Mouse (Mus musculus) kidney, embryonic 16.5 days (tissue): ENCODE data around the gene Armc5. TPM values are rescaled to one million over a fixed set of nuclear protein-coding genes. Genes with fewer than 3 reads are reported as not detected.

Experiments
- ATAC-seq: fragments of 200-750 bp; cut with Nextera tagmentation; 2 replicates; pipeline ENCODE4 v1.8.0; 2017; ENCODE audit warnings: moderate TSS enrichment; ENCODE audit not compliant: low FRiP score, low TSS enrichment
- H3K27ac ChIP-seq: fragments of 300-500 bp; sonication (generic); 2 replicates; pipeline ENCODE4 v1.5.1; 2014; ENCODE audit warnings: low read length
- H3K27me3 ChIP-seq: fragments of 300-500 bp; sonication (generic); 2 replicates; pipeline ENCODE4 v1.6.1; 2014; ENCODE audit warnings: low read length, control low read depth, mixed read lengths; ENCODE audit not compliant: insufficient read depth
- H3K36me3 ChIP-seq: fragments of 300-500 bp; sonication (generic); 2 replicates; pipeline ENCODE4 v1.6.1; 2014; ENCODE audit warnings: low read length, control low read depth, mixed read lengths; ENCODE audit not compliant: insufficient read depth
- H3K4me1 ChIP-seq: fragments of 300-500 bp; sonication (generic); 2 replicates; pipeline ENCODE4 v1.6.1; 2014; ENCODE audit warnings: low read length, control low read depth, mixed read lengths; ENCODE audit not compliant: insufficient read depth
- H3K4me2 ChIP-seq: fragments of 300-500 bp; sonication (generic); replicated peaks from 2 replicates; pipeline ENCODE4 v1.6.1; 2014; ENCODE audit warnings: low read depth, low read length
- H3K4me3 ChIP-seq: fragments of 300-500 bp; sonication (generic); 2 replicates; pipeline ENCODE4 v1.5.1; 2014; ENCODE audit warnings: mild to moderate bottlenecking, low read length
- H3K9ac ChIP-seq: fragments of 300-500 bp; sonication (generic); replicated peaks from 2 replicates; pipeline ENCODE4 v1.6.1; 2014; ENCODE audit warnings: low read length
- H3K9me3 ChIP-seq: fragments of 300-500 bp; sonication (generic); 2 replicates; pipeline ENCODE4 v1.6.1; 2016; ENCODE audit warnings: low read length, control low read depth
- WGBS: fragments of 180-500 bp; shearing (Covaris S2); extraction: QIAGEN DNeasy Blood & Tissue Kit; methylation state at CpG from one replicate; pipeline ENCODE4 v1.1.7; 2014; 5-methylcytosine and 5-hydroxymethylcytosine counted together
- polyA plus RNA-seq: library from polyadenylated mRNA; unstranded; fragments of >200 nt; fragmentation: Nextera tagmentation; extraction: Ambion mirVana; gene quantifications from 2 replicates; pipeline ENCODE4 v1.2.1, GENCODE M21; 2015

Armc5 gene
- polyA plus RNA-seq, 1 experiment from 2014 or later, result 21.7 TPM

- Histone ChIP-seq H3K27ac (no peak overlapping the region), H3K4me2 (no peak overlapping the region), H3K9me3 (no peaks in the 10 kb centered on the region), H3K36me3 (no peaks in the 10 kb centered on the region; the same call in 1 of the 2 replicates), H3K4me1 (peaks cover 13% of the 10 kb centered on the region), H3K4me3 (no peak overlapping the region), H3K27me3 (no peaks in the 10 kb centered on the region), H3K9ac (no peak overlapping the region)
- WGBS, result 91% methylated on average over 5 of the region's 5 CpGs
- ATAC-seq, result no peak
Measured at GRCm38 (mm10) chr7:128255757-128256156, 18.6 kb downstream of the Armc5 start.

- H3K4me1 ChIP-seq, result peaks cover 10% of the 10 kb centered on the region
- H3K27me3 ChIP-seq, result no peaks in the 10 kb centered on the region
- no peaks in the 10 kb centered on the region for H3K9me3 ChIP-seq
- H3K4me2 ChIP-seq, result no peak overlapping the region
- 43% methylated on average over 5 of the region's 5 CpGs for WGBS
- no peak overlapping the region for H3K9ac ChIP-seq
- H3K36me3 ChIP-seq, result no peaks in the 10 kb centered on the region; the same call in 1 of the 2 replicates
- ATAC-seq, result no peak
- no peak overlapping the region for H3K4me3 ChIP-seq
- no peak overlapping the region for H3K27ac ChIP-seq
Measured at GRCm38 (mm10) chr7:128256783-128257334, 19.7 kb downstream of the Armc5 start.

GRCm38 (mm10) chr7:128265411-128265810, 28.3 kb downstream of the Armc5 start, which contains the start of gene Slc5a2:
Gene Slc5a2, plus strand, starts transcription at chr7:128265657.
- H3K27me3 ChIP-seq, result no peaks in the 10 kb centered on the region
- H3K4me2 ChIP-seq, result no peak within 1 kb of the TSS
- H3K9ac ChIP-seq, result 0 out of 2 replicates have a peak within 1 kb of the TSS, but pooled peaks have one; percentile 5
- no peaks in the 10 kb centered on the region for H3K4me1 ChIP-seq
- no peak for ATAC-seq
- no peak within 1 kb of the TSS for H3K4me3 ChIP-seq
- no peak within 1 kb of the TSS for H3K27ac ChIP-seq
- no peaks in the 10 kb centered on the region for H3K9me3 ChIP-seq
- no peaks in the 10 kb centered on the region for H3K36me3 ChIP-seq
- 70% methylated on average over 6 of the region's 6 CpGs for WGBS

GRCm38 (mm10) chr7:128266056-128266455, 28.9 kb downstream of the Armc5 start:
- Histone ChIP-seq H3K27ac (no peak overlapping the region), H3K4me2 (no peak overlapping the region), H3K36me3 (no peaks in the 10 kb centered on the region), H3K27me3 (no peaks in the 10 kb centered on the region), H3K9ac (no peak overlapping the region), H3K4me1 (no peaks in the 10 kb centered on the region), H3K9me3 (no peaks in the 10 kb centered on the region), H3K4me3 (no peak overlapping the region)
- WGBS, result 80% methylated on average over 5 of the region's 5 CpGs
- ATAC-seq, result no peak

- Histone ChIP-seq H3K9me3 (no peaks in the 10 kb centered on the region), H3K27ac (no peak overlapping the region), H3K4me3 (no peak overlapping the region), H3K36me3 (peaks cover 12% of the 10 kb centered on the region), H3K4me2 (no peak overlapping the region), H3K27me3 (no peaks in the 10 kb centered on the region), H3K4me1 (no peaks in the 10 kb centered on the region), H3K9ac (no peak overlapping the region)
- no peak for ATAC-seq
- 69% methylated on average over 13 of the region's 13 CpGs for WGBS
Measured at GRCm38 (mm10) chr7:128267391-128267790, 30.2 kb downstream of the Armc5 start.

- Histone ChIP-seq H3K4me2 (no peak overlapping the region), H3K9me3 (no peaks in the 10 kb centered on the region), H3K4me1 (no peaks in the 10 kb centered on the region), H3K27me3 (no peaks in the 10 kb centered on the region), H3K27ac (no peak overlapping the region), H3K36me3 (peaks cover 13% of the 10 kb centered on the region), H3K4me3 (no peak overlapping the region), H3K9ac (no peak overlapping the region)
- 34% methylated on average over 7 of the region's 7 CpGs for WGBS
- ATAC-seq, result no peak
Measured at GRCm38 (mm10) chr7:128267813-128268212, 30.7 kb downstream of the Armc5 start.

GRCm38 (mm10) chr7:128270431-128270850, 33.3 kb downstream of the Armc5 start:
- Histone ChIP-seq H3K27ac (no peak overlapping the region), H3K9me3 (no peaks in the 10 kb centered on the region), H3K4me3 (no peak overlapping the region), H3K36me3 (peaks cover 37% of the 10 kb centered on the region), H3K4me1 (no peaks in the 10 kb centered on the region), H3K9ac (no peak overlapping the region), H3K27me3 (no peaks in the 10 kb centered on the region), H3K4me2 (no peak overlapping the region)
- no peak for ATAC-seq
- WGBS, result 55% methylated on average over 13 of the region's 13 CpGs

GRCm38 (mm10) chr7:128271496-128271895, 34.4 kb downstream of the Armc5 start:
- no peak overlapping the region for H3K9ac ChIP-seq
- H3K27ac ChIP-seq, result no peak overlapping the region
- no peaks in the 10 kb centered on the region for H3K9me3 ChIP-seq
- WGBS, result 97% methylated on average over 9 of the region's 9 CpGs
- H3K27me3 ChIP-seq, result no peaks in the 10 kb centered on the region
- H3K36me3 ChIP-seq, result peaks cover 47% of the 10 kb centered on the region
- no peak for ATAC-seq
- no peak overlapping the region for H3K4me3 ChIP-seq
- no peaks in the 10 kb centered on the region for H3K4me1 ChIP-seq
- no peak overlapping the region for H3K4me2 ChIP-seq

GRCm38 (mm10) chr7:128276051-128276450, 38.9 kb downstream of the Armc5 start:
- H3K27ac ChIP-seq, result no peak overlapping the region
- WGBS, result 93% methylated on average over 6 of the region's 6 CpGs
- H3K9me3 ChIP-seq, result no peaks in the 10 kb centered on the region
- H3K4me2 ChIP-seq, result no peak overlapping the region
- no peak for ATAC-seq
- H3K4me1 ChIP-seq, result no peaks in the 10 kb centered on the region
- peaks cover 53% of the 10 kb centered on the region for H3K36me3 ChIP-seq
- H3K27me3 ChIP-seq, result no peaks in the 10 kb centered on the region
- H3K4me3 ChIP-seq, result no peak overlapping the region
- no peak overlapping the region for H3K9ac ChIP-seq

GRCm38 (mm10) chr7:128279750-128280149, 42.6 kb downstream of the Armc5 start:
- peaks cover 5% of the 10 kb centered on the region; the same call in 1 of the 2 replicates for H3K4me1 ChIP-seq
- ATAC-seq, result no peak
- no peak overlapping the region for H3K27ac ChIP-seq
- 94% methylated on average over 4 of the region's 4 CpGs for WGBS
- H3K36me3 ChIP-seq, result peaks cover 23% of the 10 kb centered on the region
- no peaks in the 10 kb centered on the region for H3K9me3 ChIP-seq
- H3K4me2 ChIP-seq, result no peak overlapping the region
- H3K4me3 ChIP-seq, result no peak overlapping the region
- H3K9ac ChIP-seq, result no peak overlapping the region
- H3K27me3 ChIP-seq, result no peaks in the 10 kb centered on the region
